Mouse (Mus musculus): Measurements from ENCODE around the gene Chuk.

Chuk gene

DNA sequence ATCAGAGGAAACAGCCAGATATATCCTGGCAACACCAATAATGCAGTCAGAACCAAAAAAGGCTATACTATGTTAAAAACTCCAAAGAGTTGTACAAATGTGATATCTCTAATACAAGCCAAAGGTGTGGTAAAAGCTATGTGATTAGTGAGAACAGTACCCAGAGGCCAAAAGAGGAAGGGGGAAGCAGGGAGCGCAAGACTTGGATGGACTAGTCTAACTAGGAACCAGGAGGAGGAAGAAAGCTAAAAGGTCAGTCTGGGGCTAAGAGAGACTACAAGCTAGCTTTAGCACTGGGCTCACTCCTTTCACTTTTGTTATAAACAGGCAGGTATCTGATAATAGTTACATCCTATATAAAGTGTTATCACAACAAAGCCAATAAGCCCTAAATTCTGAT is 2.9 kb downstream of the Chuk start:
- no peak for DNase-seq

DNA sequence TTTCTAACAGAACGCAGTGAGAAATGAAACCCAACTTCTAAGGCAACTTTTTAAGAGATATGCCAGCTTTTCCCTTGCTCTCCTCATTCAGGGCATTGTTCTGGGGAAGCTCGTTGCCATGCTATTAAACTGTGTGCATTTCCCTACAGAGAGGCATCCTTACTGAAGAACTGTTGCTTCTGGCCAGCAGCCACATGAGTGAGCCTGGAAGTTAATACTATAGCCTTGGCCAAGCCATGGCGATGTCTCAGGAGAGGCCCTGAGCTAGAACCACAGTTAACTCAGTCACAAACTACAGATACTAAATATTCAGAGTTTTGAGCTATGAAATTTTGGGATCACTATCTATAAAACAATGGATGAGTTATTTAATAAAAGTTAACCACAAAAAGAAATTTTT is 4.3 kb downstream of the Chuk start:
- DNase-seq, result no peak

DNA sequence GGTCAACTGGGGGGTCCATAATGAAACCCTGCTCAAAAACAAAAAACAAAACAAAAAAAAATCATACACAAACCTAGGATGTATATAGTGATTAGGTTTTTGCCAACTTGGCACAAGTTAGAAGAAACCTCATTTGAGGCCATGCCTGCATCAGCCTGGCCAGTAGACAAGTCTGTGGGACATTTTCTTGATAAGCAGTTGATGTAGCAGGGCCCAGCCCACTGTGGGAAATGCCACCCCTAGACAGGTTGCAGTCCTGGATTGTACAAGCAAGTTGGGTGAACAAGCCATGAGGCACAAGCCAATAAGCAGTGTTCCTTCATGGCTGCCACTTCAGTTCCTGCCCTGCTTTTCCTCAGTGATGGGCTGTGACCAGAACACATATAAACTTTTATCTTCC is 6.4 kb downstream of the Chuk start:
- DNase-seq, result no peak

DNA sequence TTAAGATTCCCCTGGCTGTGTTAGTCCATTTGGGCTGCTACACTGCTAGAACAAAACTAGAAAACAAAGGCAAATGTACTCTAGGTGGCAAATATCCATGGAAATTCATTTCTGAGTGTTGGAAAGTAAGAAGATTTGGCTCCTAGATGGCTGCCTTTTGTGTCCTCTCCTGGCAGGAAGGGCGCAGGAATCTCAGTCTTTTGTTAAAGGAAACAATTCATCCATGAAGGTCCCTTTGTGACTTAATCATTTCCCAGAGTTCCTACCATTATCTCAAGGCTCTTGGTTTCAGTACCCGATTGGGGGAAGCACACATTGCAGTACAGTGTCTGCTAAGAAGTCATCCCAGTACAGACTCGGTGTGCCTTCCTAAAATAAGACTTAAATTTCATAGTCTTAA is 21.0 kb downstream of the Chuk start:
- no peak for DNase-seq

DNA sequence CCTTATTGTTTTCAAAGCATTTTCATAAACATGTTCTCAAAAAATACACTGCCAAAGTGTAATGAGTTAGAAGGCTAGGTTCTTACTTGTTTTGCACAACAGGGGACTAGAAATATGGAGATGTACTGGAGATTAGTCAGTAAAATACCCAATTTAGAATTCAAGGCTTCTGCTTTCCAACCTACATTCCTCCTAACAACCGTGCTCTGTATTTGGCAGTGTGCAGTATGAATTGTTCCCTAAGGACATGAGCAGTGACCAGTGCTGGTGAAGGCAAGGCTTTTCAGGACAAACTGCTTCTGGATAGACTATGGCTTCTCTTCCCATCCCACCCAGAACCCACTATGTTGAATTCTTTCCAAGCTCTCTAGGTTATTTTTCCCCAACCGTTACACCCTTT is 26.4 kb downstream of the Chuk start:
- DNase-seq, result no peak

DNA sequence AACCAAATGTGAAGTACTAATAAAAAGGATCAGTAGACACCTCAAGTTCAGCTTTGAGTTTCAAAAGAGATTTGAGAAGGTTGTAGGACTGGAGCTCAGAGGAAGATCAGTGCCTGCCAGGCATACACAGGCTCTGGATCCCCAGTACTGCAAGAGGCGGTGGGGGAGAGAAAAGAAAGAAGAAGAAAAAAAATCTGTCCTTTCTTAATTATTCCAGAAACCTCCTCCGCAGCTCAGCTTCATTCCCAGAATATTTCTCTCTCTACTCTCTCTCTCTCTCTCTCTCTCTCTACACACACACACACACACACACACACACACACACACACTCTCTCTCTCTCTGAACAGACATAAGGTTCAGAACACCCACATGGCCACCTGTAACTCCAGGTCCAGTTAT is 27.3 kb downstream of the Chuk start:
- no peak for DNase-seq

DNA sequence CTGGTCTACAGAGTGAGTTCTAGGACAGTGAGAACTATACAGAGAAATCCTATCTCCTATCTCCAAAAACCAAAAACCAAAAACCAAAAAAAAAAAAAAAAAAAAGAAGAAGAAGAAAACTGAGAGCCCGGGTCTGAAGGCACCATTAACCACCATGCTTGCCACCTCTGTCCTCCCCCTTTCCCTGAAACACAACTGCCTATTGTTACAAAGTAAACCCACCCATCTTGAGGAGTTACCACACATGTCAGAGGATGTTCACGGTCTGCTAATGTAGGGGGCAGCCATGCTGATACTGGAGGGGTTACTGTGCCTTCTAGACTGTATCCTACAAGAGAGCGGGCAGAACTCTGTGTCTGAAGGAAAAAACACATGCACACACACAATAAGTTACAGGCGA is 30.3 kb downstream of the Chuk start:
- DNase-seq, result no peak

DNA sequence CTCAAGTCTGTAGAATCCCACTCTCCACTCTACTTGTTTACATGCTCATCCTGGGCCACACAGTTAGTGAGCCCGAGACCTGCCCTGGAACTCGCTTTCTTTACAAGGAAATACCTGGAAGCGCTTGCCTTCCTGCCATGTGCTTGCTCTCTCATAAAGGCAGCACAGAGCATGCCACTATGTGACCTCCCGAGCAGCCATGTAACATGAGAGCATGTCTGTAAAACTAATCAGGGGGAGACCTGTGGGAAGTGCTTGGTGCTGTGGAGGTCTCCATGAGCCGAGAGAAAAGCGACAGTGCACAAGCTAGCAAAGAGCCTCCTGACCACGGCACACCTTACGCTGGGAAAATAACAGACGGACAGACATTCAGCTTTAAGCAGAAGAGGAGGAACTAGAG is 30.8 kb downstream of the Chuk start:
- no peak for DNase-seq

DNA sequence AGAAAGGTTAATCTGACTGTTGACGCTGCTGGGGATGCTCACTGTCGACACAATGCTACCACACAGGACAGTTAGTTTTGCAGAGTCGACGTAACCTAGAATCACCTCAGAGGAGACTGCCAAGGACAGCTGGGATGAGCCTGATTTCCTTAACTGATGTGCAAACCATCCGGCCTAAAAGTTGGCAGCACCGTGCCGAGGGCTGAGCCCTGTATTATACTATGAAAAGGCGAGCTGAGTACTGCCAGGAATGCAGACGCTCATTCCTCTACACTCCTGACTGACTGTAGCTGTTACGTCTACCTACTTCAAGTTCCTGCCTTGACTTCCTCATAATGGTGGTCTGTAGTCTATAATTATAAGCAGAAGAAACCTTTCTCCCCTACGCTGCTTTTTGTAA is 32.3 kb downstream of the Chuk start:
- no peak for DNase-seq

DNA sequence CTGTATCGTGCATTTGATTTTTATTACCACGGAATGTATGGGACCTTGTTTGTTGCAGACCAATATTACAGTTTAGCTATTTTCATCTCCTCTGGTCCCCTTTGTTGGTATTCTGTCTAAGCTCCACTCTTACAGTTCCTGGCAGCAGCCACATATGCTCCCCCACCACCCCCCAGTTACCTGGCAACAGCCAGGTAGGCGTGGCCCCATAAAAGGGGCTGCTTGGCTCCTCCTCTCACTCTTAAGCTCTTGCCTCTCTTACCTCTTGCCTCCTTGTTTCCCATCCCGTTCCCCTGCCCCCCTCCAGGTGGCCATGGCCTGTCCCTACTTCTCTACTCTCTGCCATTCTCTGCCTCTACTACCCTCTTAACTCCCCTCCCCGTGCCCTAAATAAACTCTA is 36.1 kb downstream of the Chuk start:
- no peak for DNase-seq

DNA sequence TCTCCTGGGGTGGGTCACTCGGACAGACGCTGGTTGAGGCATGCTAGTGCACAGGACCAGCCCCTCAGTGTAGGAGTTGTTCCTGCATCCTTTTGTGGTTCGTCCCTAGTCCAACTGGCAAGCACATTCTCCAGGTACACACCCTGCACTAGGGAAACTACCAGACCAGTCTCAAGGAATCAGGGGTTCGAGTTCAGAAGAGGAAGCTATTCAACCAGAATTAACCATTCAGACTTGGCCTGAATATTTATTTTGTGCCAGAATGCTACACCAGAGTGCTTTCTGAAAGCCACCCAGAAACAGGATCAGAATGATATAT is 37.4 kb downstream of the Chuk start:
- DNase-seq, result no peak

DNA sequence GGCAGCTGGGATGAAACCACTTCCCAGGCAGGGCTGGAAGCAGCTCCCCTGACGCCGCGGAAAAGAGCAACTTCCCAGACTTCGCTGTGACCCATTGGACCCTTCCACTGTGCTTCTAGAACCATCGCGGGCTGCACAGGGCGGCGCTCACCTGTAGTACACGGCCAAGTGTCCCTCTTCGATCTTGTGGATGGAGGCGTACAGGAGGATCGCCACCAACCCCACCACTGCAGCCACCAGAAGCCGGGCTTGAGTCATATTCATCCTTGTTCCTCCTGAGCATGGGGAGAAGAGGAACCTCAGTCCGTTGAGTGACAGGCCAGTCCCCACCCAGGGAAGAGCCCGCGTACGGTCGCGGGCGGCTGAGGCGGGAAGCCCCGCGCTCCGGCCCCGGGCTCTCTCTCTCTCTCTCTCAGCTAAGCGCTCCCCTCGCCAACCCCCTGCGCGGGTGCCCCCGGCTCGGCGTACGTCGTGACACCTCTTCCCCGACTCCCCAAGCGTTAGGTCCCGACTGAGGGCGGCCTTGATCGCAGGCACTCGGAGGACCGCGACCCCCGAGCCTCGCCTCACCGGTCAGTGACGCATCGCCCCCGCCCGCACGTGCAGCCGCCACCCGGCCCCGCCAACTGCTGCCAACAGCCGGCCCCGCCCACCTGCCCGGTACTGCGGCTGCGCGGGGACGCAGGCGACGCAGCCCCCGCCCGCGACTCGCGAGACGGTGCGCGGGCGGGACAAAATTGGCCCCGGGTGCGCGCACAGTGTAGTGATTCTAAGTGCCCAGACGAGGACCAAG is 38.0 kb downstream of the Chuk start, which contains the start of gene Erlin1:
Gene Erlin1 (minus strand): TSS at position 665 of the 793 bp plus-strand sequence.
- DNase-seq, result peak; percentile 87

DNA sequence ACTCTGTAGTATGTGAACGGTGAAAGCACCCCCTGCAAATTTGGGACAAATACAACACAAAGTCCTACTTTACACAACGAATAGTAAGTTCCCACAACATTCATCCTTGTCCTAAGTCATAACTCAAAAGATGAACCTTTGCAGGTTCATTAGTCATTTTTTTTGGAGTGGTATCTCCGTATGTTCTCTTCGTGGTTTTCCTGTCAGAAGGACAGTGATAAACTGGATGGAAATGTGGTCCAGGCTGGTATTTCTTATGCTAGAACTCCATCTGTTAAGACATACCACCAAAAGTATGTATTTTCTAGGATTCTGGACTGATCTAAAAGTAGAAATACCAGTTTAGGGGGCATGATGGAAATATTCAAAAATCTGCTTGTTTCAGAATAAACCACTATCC is 39.0 kb downstream of the Chuk start:
- no peak for DNase-seq

DNA sequence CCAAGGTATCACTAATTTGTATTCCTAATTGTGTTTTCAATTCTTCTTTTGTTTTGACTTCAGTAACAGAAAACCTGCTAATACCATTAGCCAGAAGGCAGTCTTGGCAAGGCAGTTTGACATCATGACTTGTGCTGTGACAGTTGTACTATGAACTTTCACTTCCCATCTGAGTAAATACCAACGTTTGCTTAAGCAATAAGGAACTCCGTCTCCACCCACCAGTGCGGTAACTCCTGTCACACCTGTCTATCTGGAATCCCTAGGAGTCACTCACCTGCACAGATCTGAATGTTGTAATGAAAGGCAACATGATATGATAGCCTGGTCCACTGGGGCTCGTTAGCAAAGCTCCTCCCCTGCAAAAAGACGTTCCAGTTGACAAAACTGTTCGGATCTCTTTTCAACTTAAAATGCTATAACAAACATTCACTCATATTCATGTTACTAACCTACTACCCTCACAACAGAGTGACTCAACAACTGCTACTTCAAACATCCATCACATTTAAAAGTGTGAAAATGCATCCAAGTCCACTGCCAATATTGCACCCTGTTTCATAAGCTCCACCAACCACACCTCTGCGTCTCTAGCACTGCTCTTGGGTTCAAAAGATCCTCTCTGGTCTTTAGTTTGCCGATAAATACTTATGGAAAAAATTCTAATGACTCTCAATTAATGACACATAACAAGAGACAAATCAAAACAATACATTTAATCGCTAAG is 39.8 kb downstream of the Chuk start:
- DNase-seq, result no peak

DNA sequence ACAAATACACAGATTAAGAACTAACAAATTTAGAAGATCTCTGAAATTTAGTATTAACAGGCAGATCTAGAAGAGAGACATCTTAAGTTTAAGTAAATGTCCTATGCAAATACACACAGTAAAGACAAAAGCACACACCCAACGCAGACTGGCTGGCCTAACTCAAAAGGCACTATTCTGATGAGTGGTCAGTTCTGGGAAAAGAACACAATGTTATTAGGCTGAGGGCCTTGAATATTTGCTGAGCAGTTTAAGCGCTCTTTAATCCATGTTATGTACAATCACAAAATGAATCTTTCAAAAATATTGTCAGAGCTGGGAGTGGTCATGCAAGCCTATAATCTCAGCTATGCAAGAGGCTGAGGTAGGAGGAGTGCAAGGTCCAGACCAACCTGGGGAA is 42.5 kb downstream of the Chuk start:
- DNase-seq, result no peak

DNA sequence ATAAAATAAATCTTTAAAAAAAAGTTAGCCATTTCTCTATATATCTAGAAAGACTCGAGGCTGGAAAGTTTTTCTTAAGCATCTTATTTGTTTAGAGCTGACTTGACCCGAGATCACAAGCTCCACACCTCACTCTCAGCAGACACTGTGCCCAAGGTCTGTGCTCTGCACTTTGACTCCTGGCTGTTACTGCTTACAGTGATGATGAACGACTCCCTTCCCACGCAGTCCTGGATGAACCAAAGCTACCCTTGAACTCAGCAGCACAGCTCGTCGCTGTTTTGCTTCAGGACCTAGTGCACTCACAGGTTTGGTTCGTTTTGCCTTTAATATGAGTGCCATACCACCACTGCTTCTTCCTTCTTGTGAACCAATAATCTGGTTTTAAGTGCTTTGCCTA is 43.5 kb downstream of the Chuk start:
- DNase-seq, result no peak

DNA sequence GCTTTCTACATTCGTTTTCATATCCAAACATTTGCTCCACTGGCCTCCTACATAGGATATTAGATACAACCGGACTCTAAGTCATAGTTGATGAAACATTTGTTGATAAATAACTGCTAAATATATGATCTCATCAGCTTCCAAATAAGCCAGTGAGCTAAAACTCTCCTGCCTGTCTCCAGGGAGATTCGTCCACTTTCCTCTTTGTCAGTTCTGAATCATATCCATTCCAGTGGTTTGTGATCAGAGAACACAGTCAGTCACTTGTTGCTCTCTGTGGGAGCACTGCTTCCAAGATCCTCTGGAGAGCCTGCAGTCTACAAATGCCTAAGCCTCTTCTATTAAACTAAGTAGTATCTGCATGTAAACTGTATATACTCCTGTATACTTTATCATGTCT is 47.1 kb downstream of the Chuk start:
- no peak for DNase-seq

DNA sequence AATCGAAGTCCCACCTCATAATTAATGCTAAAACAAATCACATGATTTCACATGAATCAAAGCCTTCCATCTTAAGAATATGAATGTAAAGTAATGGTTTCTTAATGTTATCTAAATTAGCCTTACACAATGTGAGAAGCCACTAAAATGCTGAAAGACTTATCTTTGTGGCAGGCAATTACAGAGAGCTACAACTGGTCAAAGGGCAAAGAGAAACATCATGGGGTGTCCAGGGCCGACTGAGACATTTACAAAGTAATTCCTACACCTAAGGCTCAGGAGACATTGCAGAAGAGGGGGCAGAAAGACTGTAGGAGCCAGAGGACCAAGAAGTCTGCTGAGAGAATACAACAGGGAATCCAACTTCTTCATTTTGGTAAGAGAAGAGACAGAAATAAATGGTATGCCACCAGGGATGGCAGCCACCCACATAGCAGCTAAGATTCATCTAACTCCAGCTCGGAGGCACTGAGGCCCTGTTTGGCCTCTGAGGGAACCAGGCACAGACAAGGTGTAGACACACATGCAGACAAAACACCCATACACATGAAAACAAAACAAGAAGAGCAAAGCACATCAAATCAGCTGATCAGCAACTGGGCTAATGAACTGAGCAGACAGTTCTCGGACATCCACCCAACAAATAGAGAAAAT is 52.0 kb downstream of the Chuk start:
- no peak for DNase-seq

DNA sequence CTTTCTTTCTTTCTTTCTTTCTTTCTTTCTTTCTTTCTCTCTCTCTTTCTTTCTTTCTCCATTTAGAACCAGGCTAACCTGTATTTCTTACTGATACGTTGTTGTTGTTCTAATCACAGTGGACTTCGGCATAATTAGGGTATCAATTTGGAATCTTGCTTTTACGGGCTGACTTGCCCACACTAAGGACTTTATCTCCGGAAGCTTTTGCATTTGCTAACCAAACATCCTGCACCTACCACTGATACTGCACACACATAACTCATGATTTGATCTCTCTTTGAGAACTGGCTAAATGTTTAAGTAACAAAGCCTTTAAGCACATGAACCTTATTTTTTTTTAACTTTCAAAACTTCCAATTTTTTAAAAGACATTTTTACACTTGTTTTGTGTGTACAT is 56.9 kb downstream of the Chuk start:
- no peak for DNase-seq

DNA sequence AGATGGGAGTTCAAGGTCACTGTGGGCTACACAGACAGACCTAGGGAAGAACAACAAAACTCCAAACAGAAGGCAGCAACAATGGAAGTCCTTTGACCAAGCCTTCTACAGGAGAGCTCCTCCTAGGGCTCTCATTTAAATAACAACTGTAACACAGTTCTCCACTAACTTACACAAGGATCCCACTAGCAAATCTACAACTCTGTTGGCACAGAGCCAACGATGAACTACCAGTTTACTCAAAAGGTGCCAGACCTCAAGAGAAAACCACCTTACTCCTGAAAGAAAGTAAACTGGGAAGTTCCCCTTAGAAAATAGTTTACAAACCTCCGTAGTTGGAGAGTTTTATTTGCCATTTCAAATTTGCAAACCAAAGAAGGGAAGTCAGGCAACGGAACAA is 58.0 kb downstream of the Chuk start:
- DNase-seq, result no peak

DNA sequence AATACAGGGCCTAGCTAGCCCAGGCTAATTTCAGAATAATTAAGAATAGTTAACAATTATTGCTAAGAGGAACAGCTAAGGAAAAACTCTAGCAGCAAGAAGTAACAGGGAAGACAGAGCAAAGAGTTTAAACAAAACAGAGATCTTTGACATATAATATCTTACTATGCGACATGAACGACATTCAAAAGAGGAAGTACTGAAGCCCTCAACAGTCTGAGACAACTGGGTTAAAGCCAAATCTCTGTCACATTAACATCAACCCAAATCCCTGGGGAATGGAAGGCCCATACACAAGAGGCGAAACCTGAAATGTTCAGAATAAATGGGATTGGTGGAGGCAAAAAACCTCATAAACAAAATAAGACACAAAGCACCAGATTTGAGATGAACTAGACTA is 61.4 kb downstream of the Chuk start:
- DNase-seq, result no peak

DNA sequence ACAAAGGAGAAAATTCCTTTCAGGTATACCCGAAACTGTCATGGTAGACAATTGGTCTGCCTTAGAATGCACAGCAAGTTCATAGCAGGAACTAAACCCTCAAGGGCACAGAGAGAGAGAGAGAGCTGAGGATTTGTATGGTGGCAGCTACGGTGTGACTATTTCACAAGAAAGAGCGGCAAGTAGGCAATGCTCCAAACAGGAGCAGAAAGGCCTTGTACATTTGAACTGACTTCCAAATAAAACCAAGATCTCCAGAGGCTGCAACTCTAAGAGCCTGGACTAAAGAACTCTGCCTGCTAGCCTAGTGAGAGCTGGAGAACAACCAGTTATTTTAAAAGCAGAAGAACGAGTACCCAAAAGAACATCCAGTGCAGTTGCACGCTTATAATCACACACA is 65.2 kb downstream of the Chuk start:
- no peak for DNase-seq

DNA sequence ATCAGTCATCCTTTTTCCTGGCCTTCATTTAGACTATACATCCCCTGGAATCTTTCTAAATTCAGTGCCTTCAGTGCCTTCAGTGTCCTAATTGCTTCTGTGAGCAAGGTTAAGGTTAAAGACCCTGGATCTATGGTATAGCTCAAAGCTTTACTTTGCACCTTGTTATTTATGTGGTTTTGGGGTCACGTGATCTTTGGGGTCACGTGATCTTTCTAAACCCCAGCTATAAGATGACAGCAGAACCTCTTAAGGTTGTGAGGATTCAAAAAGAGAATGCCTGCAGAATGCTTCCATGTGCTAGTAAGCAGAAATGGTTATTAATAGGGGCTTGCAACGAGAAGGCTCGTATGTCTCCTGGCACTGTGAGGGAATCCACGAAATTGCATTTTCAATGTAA is 73.9 kb downstream of the Chuk start:
- no peak for DNase-seq

DNA sequence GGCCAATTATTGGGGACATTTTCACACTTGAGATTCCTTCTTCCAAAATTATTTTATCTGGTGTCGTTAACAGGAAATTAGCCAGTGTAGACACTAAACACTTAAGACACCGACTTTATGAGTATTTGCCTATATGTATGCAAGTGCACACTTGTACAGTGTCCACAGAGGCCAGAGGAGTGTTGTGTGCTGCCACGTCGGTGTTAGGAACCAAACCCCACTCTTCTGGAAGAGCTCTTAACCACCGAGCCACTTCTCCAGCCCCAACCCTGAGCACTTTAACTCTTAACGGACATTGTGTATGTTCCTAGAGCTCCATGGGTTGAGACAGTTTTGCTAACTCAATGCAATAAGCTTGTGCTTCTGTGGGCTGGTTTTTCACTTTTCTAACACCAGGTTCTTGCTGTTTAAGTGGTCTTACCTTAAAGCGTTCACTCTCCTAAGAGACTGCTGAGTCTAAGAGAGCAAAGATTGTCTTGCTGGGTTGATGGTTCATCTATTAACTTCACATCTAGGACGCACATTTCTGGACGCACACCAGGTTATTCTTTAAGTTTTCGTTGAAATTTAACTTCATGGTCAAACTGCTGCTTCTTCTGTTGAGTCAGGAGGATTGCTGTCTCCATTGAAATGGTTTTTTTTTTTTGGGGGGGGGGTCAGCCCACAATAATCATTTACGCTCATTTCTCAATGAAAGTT is 75.1 kb downstream of the Chuk start:
- no peak for DNase-seq
